Mouse (Mus musculus): ENCODE measurements around the gene Fam50a. TPM values are rescaled to one million over a fixed set of nuclear protein-coding genes. Genes with fewer than 3 reads are reported as not detected.

Fam50a gene
- polyA plus RNA-seq, 1 experiment from 2014 or later: 69.8 TPM

GRCm38 (mm10) chrX:74368209-74368909 is 55.5 kb downstream of the Fam50a start:
- Histone ChIP-seq H3K4me3 (ENCODE audit: low read length) (peak overlapping the region; percentile 66), H3K4me1 (ENCODE audit: control insufficient read depth, insufficient read depth, low read length) (peaks cover 5% of the 10 kb centered on the region; the same call in 1 of the 2 replicates), H3K27ac (ENCODE audit: low read length) (peak overlapping the region; percentile 75), H3K4me2 (ENCODE audit: low read depth, low read length) (peak overlapping the region; percentile 55), H3K9me3 (ENCODE audit: control insufficient read depth, low read length) (no peaks in the 10 kb centered on the region), H3K27me3 (replicated peaks; ENCODE audit: control insufficient read depth, insufficient read depth, low read length) (no peaks in the 10 kb centered on the region), H3K36me3 (ENCODE audit: control insufficient read depth, insufficient read depth, low read length) (no peaks in the 10 kb centered on the region), H3K9ac (ENCODE audit: low read depth, low read length) (peak overlapping the region; percentile 81)
- WGBS: 20% methylated on average over 49 of the region's 49 CpGs
- peak; percentile 88 for ATAC-seq

Small RNAs within 50 kb of the gene (microRNA-seq; reads per million reads assigned to microRNA genes)
- 1.6 reads per million for gene Mir7091
- 1.1 reads per million for gene Mir7092

Other genes with a start within 250 kb of the Fam50a start
- not detected in 2 replicates for gene Opn1mw, start 185.6 kb upstream of the Fam50a start, polyA plus RNA-seq (2015; fragmentation: Nextera tagmentation; extraction: Ambion mirVana)
- gene Mecp2, start 177.7 kb upstream of the Fam50a start, polyA plus RNA-seq (2015; fragmentation: Nextera tagmentation; extraction: Ambion mirVana): 10.0 and 10.1 TPM in 2 replicates
- gene Tex28, start 145.2 kb upstream of the Fam50a start, polyA plus RNA-seq (2015; fragmentation: Nextera tagmentation; extraction: Ambion mirVana): not detected in 2 replicates
- 0.05 TPM in 1 of 2 replicates, not detected in the other for gene Tktl1, start 135.8 kb upstream of the Fam50a start, polyA plus RNA-seq (2015; fragmentation: Nextera tagmentation; extraction: Ambion mirVana)
- gene Flna, start 63.2 kb upstream of the Fam50a start, polyA plus RNA-seq (2015; fragmentation: Nextera tagmentation; extraction: Ambion mirVana): 240 and 269 TPM in 2 replicates
- 18.3 and 22.5 TPM in 2 replicates for gene Emd, start 58.3 kb upstream of the Fam50a start, polyA plus RNA-seq (2015; fragmentation: Nextera tagmentation; extraction: Ambion mirVana)
- gene Rpl10, start 42.2 kb upstream of the Fam50a start, polyA plus RNA-seq (2015; fragmentation: Nextera tagmentation; extraction: Ambion mirVana): 822 and 863 TPM in 2 replicates
- 85.3 and 91.1 TPM in 2 replicates for gene Taz, start 31.1 kb upstream of the Fam50a start, polyA plus RNA-seq (2015; fragmentation: Nextera tagmentation; extraction: Ambion mirVana)
- gene Dnase1l1, start 30.7 kb upstream of the Fam50a start, polyA plus RNA-seq (2015; fragmentation: Nextera tagmentation; extraction: Ambion mirVana): 12.4 and 14.5 TPM in 2 replicates
- 142 and 144 TPM in 2 replicates for gene Atp6ap1, start 15.9 kb upstream of the Fam50a start, polyA plus RNA-seq (2015; fragmentation: Nextera tagmentation; extraction: Ambion mirVana)
- 152 and 172 TPM in 2 replicates for gene Gdi1, start 8.0 kb upstream of the Fam50a start, polyA plus RNA-seq (2015; fragmentation: Nextera tagmentation; extraction: Ambion mirVana)
- gene Plxna3, start 16.0 kb downstream of the Fam50a start, polyA plus RNA-seq (2015; fragmentation: Nextera tagmentation; extraction: Ambion mirVana): 5.8 and 6.2 TPM in 2 replicates
- gene Lage3, start 40.6 kb downstream of the Fam50a start, polyA plus RNA-seq (2015; fragmentation: Nextera tagmentation; extraction: Ambion mirVana): 81.3 and 84.4 TPM in 2 replicates
- 65.4 and 67.7 TPM in 2 replicates for gene Ubl4a, start 60.2 kb downstream of the Fam50a start, polyA plus RNA-seq (2015; fragmentation: Nextera tagmentation; extraction: Ambion mirVana)
- gene Slc10a3, start 60.3 kb downstream of the Fam50a start, polyA plus RNA-seq (2015; fragmentation: Nextera tagmentation; extraction: Ambion mirVana): 16.9 and 17.6 TPM in 2 replicates
- 30.6 and 34.6 TPM in 2 replicates for gene Fam3a, start 80.2 kb downstream of the Fam50a start, polyA plus RNA-seq (2015; fragmentation: Nextera tagmentation; extraction: Ambion mirVana)
- 20.8 and 21.6 TPM in 2 replicates for gene Ikbkg, start 80.3 kb downstream of the Fam50a start, polyA plus RNA-seq (2015; fragmentation: Nextera tagmentation; extraction: Ambion mirVana)
- gene G6pdx, start 116.2 kb downstream of the Fam50a start, polyA plus RNA-seq (2015; fragmentation: Nextera tagmentation; extraction: Ambion mirVana): 41.3 and 46.1 TPM in 2 replicates
- not detected in 2 replicates for gene Gm6880, start 168.4 kb downstream of the Fam50a start, polyA plus RNA-seq (2015; fragmentation: Nextera tagmentation; extraction: Ambion mirVana)

All from intestine, embryonic 16.5 days (tissue).